Mouse (Mus musculus): ENCODE measurements around the gene Ugt1a7c. TPM values are rescaled to one million over a fixed set of nuclear protein-coding genes. Genes with fewer than 3 reads are reported as not detected.
"Not testable (repeated sequence)": the region's sequence is repeated elsewhere in the genome, so short reads cannot be mapped to it uniquely, and the experiment has no call there.

The Ugt1a7c gene
- polyA plus RNA-seq, 1 experiment from 2014 or later = 46.3 TPM

GRCm38 (mm10) chr1:88223591-88223990 lies 128.7 kb downstream of the Ugt1a7c start:
- ChIA-PET CTCF (interaction anchor here (1.0 to 2.0 kb wide), 3 partner anchors 10 to 13 kb away, joined by 3 to 10 read pairs (median 3); no protein-coding TSS in a partner anchor), POLR2A (no interaction called here)
- DNase-seq (ENCODE audit: low read depth, low spot score) (no peak), ATAC-seq (no peak)
- no peak for TF ChIP-seq CTCF (IDR thresholded peaks at IDR 0.05)
- H3K27me3 ChIP-seq = no peaks in the 10 kb centered on the region
- in situ Hi-C loops (cut with MboI; ENCODE audit: low pct_unique_long_range_greater_than_20kb) = no loop called here

GRCm38 (mm10) chr1:88224029-88224776 lies 129.3 kb downstream of the Ugt1a7c start:
- ATAC-seq = no peak
- TF ChIP-seq CTCF (IDR thresholded peaks at IDR 0.05) = no peak
- DNase-seq (ENCODE audit: low read depth, low spot score) = no peak
- POLR2A ChIA-PET = no interaction called here
- no peaks in the 10 kb centered on the region for H3K27me3 ChIP-seq
- CTCF ChIA-PET = interaction anchor here (1.0 kb wide), 1 partner anchor 10 kb away, joined by 3 read pairs; no protein-coding TSS in a partner anchor
- in situ Hi-C loops (cut with MboI; ENCODE audit: low pct_unique_long_range_greater_than_20kb) = no loop called here

- POLR2A ChIA-PET; ATAC-seq; H3K27me3 ChIP-seq; in situ Hi-C loops (cut with MboI; ENCODE audit: low pct_unique_long_range_greater_than_20kb); DNase-seq (ENCODE audit: low read depth, low spot score): not testable (repeated sequence)
- CTCF ChIA-PET = interaction anchor here (1.0 to 1.1 kb wide), 2 partner anchors 20 to 56 kb away, joined by 3 read pairs; no protein-coding TSS in a partner anchor
Measured at GRCm38 (mm10) chr1:88225301-88225700, 130.4 kb downstream of the Ugt1a7c start.

GRCm38 (mm10) chr1:88225741-88226140 lies 130.9 kb downstream of the Ugt1a7c start:
- DNase-seq (ENCODE audit: low read depth, low spot score) (no peak), ATAC-seq (no peak)
- in situ Hi-C loops (cut with MboI; ENCODE audit: low pct_unique_long_range_greater_than_20kb) = no loop called here
- ChIA-PET CTCF (interaction anchor here (1.0 to 1.1 kb wide), 2 partner anchors 19 to 56 kb away, joined by 3 read pairs; no protein-coding TSS in a partner anchor), POLR2A (no interaction called here)
- TF ChIP-seq CTCF (IDR thresholded peaks at IDR 0.05) = no peak
- no peaks in the 10 kb centered on the region for H3K27me3 ChIP-seq

- DNase-seq (ENCODE audit: low read depth, low spot score) (no peak), ATAC-seq (no peak)
- CTCF ChIA-PET = interaction anchor here (1.1 kb wide), 1 partner anchor 18 kb away, joined by 3 read pairs; no protein-coding TSS in a partner anchor
Measured at GRCm38 (mm10) chr1:88226670-88227379, 132.0 kb downstream of the Ugt1a7c start, which contains the start of gene Mroh2a. Mroh2a (plus strand) TSS chr1:88226986.

GRCm38 (mm10) chr1:88227482-88227881 lies 132.6 kb downstream of the Ugt1a7c start:
- in situ Hi-C loops (cut with MboI; ENCODE audit: low pct_unique_long_range_greater_than_20kb) = no loop called here
- DNase-seq (ENCODE audit: low read depth, low spot score) (no peak), ATAC-seq (no peak)
- H3K27me3 ChIP-seq = no peaks in the 10 kb centered on the region
- TF ChIP-seq CTCF (IDR thresholded peaks at IDR 0.05) = no peak
- ChIA-PET CTCF (no interaction called here), POLR2A (no interaction called here)

More at GRCm38 (mm10) chr1:88226670-88227379, 132.0 kb downstream of the Ugt1a7c start, which contains the start of gene Mroh2a:
- H3K27me3 ChIP-seq = no peaks in the 10 kb centered on the region
- no peak for TF ChIP-seq CTCF (IDR thresholded peaks at IDR 0.05)
- in situ Hi-C loops (cut with MboI; ENCODE audit: low pct_unique_long_range_greater_than_20kb) = no loop called here
- POLR2A ChIA-PET = no interaction called here

GRCm38 (mm10) chr1:88228121-88228520 lies 133.3 kb downstream of the Ugt1a7c start:
- POLR2A ChIA-PET = no interaction called here
- DNase-seq (ENCODE audit: low read depth, low spot score) = no peak
- ATAC-seq = no peak
- TF ChIP-seq CTCF (IDR thresholded peaks at IDR 0.05) = no peak
- CTCF ChIA-PET = no interaction called here
- in situ Hi-C loops (cut with MboI; ENCODE audit: low pct_unique_long_range_greater_than_20kb) = no loop called here
- H3K27me3 ChIP-seq = no peaks in the 10 kb centered on the region

GRCm38 (mm10) chr1:88229566-88229965 lies 134.7 kb downstream of the Ugt1a7c start:
- CTCF ChIA-PET = no interaction called here
- no peak for TF ChIP-seq CTCF (IDR thresholded peaks at IDR 0.05)
- ATAC-seq = no peak
- POLR2A ChIA-PET = no interaction called here
- DNase-seq (ENCODE audit: low read depth, low spot score) = no peak
- H3K27me3 ChIP-seq = no peaks in the 10 kb centered on the region
- in situ Hi-C loops (cut with MboI; ENCODE audit: low pct_unique_long_range_greater_than_20kb) = no loop called here

- in situ Hi-C loops (cut with MboI; ENCODE audit: low pct_unique_long_range_greater_than_20kb) = no loop called here
- no peak for TF ChIP-seq CTCF (IDR thresholded peaks at IDR 0.05)
- ChIA-PET POLR2A (no interaction called here), CTCF (interaction anchor here (1.5 kb wide), 1 partner anchor 34 kb away, joined by 4 read pairs; no protein-coding TSS in a partner anchor)
- ATAC-seq (no peak), DNase-seq (ENCODE audit: low read depth, low spot score) (no peak)
- H3K27me3 ChIP-seq = no peaks in the 10 kb centered on the region
Measured at GRCm38 (mm10) chr1:88229986-88230385, 135.1 kb downstream of the Ugt1a7c start.

- TF ChIP-seq CTCF (IDR thresholded peaks at IDR 0.05) = no peak
- CTCF ChIA-PET = interaction anchor here (1.1 to 1.5 kb wide), 2 partner anchors 8 to 33 kb away, joined by 3 to 4 read pairs; no protein-coding TSS in a partner anchor
- POLR2A ChIA-PET = no interaction called here
- in situ Hi-C loops (cut with MboI; ENCODE audit: low pct_unique_long_range_greater_than_20kb) = no loop called here
- DNase-seq (ENCODE audit: low read depth, low spot score) = no peak
- no peak for ATAC-seq
- no peaks in the 10 kb centered on the region for H3K27me3 ChIP-seq
Measured at GRCm38 (mm10) chr1:88230421-88230820, 135.6 kb downstream of the Ugt1a7c start.
